Mouse (Mus musculus) frontal cortex, postnatal 36 days (tissue): ENCODE measurements around the gene Stt3b.
A peak's percentile ranks its signal among the peaks of the same experiment; 100 is the strongest.

ENCODE experiments used
- DNase-seq, 2 experiments: peaks; one replicate each; pipeline ENCODE4 v3.0.0; 2022; ENCODE audit warnings: low spot score in 2 of 2

Stt3b gene

GRCm38 (mm10) chr9:115271556-115271955, 38.7 kb downstream of the Stt3b start:
- DNase-seq: no peak

GRCm38 (mm10) chr9:115261896-115262295, 48.3 kb downstream of the Stt3b start:
- no peak for DNase-seq

- peak; percentile 38 to 73 for DNase-seq
Observed at GRCm38 (mm10) chr9:115261456-115261855, 48.8 kb downstream of the Stt3b start.

GRCm38 (mm10) chr9:115260464-115260863, 49.8 kb downstream of the Stt3b start:
- no peak for DNase-seq

GRCm38 (mm10) chr9:115259866-115260265, 50.4 kb downstream of the Stt3b start:
- DNase-seq: no peak

- DNase-seq: no peak
Observed at GRCm38 (mm10) chr9:115257733-115258286, 52.4 kb downstream of the Stt3b start.

GRCm38 (mm10) chr9:115249145-115249544, 61.1 kb downstream of the Stt3b start:
- DNase-seq: no peak

GRCm38 (mm10) chr9:115245092-115245491, 65.1 kb downstream of the Stt3b start:
- peak in 1 of 2 experiments; percentile 39 for DNase-seq

- DNase-seq: no peak
Observed at GRCm38 (mm10) chr9:115243630-115244029, 66.6 kb downstream of the Stt3b start.

GRCm38 (mm10) chr9:115239861-115240260, 70.4 kb downstream of the Stt3b start:
- no peak for DNase-seq

- no peak for DNase-seq
Observed at GRCm38 (mm10) chr9:115237943-115238342, 72.3 kb downstream of the Stt3b start.

- DNase-seq: peak in 1 of 2 experiments; percentile 33
Observed at GRCm38 (mm10) chr9:115236352-115236841, 73.8 kb downstream of the Stt3b start.

GRCm38 (mm10) chr9:115234561-115234960, 75.7 kb downstream of the Stt3b start:
- DNase-seq: no peak

- peak; percentile 33 to 40 for DNase-seq
Observed at GRCm38 (mm10) chr9:115233721-115234120, 76.5 kb downstream of the Stt3b start.

- no peak for DNase-seq
Observed at GRCm38 (mm10) chr9:115231476-115231875, 78.7 kb downstream of the Stt3b start.

- DNase-seq: no peak
Observed at GRCm38 (mm10) chr9:115230141-115230540, 80.1 kb downstream of the Stt3b start.

GRCm38 (mm10) chr9:115229676-115230075, 80.5 kb downstream of the Stt3b start:
- no peak for DNase-seq

- DNase-seq: no peak
Observed at GRCm38 (mm10) chr9:115229145-115229544, 81.1 kb downstream of the Stt3b start.

GRCm38 (mm10) chr9:115224744-115225354, 85.4 kb downstream of the Stt3b start:
- no peak for DNase-seq

GRCm38 (mm10) chr9:115221265-115221664, 89.0 kb downstream of the Stt3b start:
- no peak for DNase-seq

GRCm38 (mm10) chr9:115220466-115220865, 89.8 kb downstream of the Stt3b start:
- DNase-seq: no peak

GRCm38 (mm10) chr9:115217984-115218383, 92.2 kb downstream of the Stt3b start:
- DNase-seq: no peak
